Mouse (Mus musculus) layer of hippocampus, postnatal 36 days (tissue): ENCODE data around the gene 9930111J21Rik2. TPM values are rescaled to one million over a fixed set of nuclear protein-coding genes. Genes with fewer than 3 reads are reported as not detected.
"Not testable (repeated sequence)": the region's sequence is repeated elsewhere in the genome, so short reads cannot be mapped to it uniquely, and the experiment has no call there.

Source experiments
- DNase-seq, 2 experiments: peaks; one replicate each; pipeline ENCODE4 v3.0.0; 2022
- total RNA-seq, 2 experiments: library from RNA; stranded (reverse); gene quantifications; 2 replicates each; pipeline ENCODE4 v1.2.3; 2021

Gene 9930111J21Rik2
- total RNA-seq, 2 experiments from 2014 or later = 1.2 to 1.7 TPM

DNA sequence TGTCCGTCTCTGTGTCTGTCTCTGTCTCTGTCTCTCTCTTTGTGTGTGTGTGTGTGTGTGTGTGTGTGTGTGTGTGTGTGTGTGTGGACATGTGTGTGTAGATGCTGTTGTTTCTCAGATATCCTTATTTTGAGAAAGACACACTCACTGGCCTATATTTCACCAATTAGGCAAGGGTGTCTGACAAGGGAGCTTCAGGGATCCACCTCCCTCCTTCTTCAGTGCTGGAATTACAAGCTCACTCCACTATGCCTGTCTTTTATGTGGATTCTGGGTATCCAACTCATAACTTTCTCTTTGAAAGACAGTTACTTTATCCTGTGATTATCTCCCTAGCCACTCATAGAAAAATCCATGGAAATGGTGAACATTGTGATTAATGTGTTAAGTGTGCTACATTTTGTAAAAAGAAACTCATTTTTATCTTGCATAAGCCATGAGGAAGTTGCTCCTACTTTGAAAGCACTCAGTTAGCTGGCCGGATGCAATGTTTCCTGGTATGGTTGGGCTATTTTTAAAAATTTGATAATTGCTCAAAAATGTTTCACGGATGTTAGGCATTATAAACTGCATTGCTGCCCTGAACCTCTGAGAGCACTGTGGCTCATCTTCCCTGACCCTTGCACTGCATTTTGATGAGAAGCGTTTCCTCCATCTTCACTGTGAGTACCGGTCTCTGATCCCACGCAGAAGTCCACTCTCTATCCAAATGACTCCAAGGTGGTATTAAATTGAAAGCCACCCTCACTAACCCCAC lies 25.1 kb upstream of the 9930111J21Rik2 start, which contains the start of gene Ifi47:
Ifi47 (plus strand) TSS at position 587 of the 757 bp plus-strand sequence.
- DNase-seq = not testable (repeated sequence)

DNA sequence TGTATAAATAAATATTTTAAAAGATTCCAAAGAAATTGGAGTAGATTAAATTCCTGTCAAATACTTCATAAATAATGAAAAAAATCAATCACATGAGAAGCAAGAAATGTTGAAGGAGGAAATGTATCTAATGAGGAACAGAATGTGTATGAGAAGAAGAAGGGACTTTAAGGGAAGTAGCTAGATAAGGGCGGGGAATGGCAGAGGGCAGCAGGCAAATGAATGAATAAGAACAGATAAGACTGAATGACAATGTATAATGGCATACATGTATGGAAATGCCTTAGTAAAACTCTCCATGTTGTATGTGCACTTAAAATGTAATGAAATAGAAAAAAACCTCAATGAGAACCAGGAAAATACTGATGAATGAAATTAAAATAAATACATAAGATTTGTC lies 17.3 kb upstream of the 9930111J21Rik2 start:
- DNase-seq = no peak

DNA sequence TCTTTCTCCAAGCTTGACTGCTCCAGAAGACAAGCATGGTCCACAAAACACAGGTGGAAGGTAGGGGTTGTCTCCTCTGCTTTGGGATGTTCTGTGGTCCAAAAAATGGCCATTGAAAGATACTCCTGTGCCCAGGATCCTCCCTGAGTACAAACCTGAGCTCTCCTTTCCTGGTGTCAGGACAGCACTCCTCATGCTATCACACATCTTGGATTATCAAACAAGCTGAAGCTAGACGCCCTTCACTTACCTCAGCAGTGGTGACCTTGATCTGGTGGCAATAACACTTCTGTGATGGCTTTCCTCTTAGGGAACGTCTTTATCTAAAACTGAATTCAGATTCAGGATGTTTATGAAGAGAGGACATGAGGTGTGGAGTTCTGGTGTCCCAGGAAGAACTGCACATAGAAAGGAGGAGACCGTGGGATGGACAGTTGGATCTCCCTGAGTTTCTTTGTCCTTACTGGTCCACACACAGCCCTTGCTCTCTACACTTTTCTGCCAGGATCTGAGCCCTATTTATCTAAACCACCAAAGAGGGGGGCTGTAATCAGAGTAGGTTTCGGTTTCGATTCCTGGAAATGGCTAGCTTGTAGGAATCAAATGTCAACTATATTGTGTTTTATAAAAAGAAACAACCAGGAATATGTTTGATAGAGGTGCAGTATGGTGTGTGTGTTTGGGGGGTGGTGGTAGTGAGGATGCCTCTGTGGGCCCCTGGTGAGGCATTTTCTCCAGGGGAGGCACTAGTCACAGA lies 12.8 kb upstream of the 9930111J21Rik2 start, which contains the start of gene Tgtp2:
Tgtp2 (minus strand) TSS at position 494 of the 757 bp plus-strand sequence.
- DNase-seq = not testable (repeated sequence)

DNA sequence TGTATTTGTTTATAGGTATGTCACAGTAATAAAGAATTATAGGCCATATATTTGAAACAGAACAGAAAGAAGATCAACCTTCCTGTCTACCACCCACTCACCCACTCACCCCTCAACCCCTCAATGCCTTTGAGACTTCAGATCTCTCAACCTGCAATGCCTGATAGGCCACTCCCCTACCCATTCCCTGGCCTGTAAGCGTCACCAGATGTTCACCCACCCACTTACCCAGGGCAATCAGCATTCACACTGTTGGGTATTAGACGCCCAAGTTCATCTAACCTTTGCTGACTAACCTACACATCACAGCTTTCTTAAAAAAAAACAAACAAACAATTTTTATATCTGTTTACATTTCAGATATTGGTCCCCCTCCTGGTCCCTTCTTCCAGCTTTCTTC lies 10.8 kb upstream of the 9930111J21Rik2 start:
- DNase-seq = not testable (repeated sequence)

DNA sequence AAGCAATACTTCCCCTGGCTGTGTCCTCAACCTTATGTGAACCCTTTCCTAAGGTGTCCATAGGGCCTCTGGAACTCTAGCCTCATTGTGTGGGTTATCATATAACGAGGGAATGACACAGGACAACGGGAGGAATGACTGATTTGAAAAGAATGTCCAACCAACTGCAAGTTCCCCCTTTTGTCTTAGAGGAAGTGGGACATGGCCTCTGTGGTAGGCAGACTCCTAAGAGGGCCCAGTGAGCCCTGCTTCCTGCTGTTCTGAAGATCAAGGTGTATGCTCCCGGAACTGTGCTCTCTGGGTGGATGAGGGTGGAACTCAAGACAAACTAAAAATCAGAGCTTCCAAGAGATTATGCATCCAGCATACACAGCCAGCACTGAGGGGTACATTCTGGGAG lies 9.0 kb upstream of the 9930111J21Rik2 start:
- not testable (repeated sequence) for DNase-seq

DNA sequence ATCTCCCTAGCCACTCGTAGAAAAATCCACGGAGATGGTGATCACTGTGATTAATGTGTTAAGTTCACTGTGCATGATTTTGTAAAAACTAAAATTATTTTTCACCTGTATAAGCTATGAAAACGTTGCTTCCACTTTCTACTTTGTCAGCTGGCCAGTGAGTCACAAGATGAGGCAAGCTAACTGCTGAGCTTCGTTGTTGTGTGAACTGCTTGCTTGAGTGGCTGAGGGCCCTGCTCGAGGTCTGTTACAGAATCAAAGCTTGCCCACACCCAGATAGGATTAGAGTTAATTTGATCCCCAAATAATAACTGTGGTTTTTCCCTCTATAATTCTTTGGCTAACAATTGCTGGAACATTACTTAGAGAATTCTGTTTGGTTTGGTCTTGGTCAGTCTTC lies 852 bp upstream of the 9930111J21Rik2 start:
- DNase-seq = not testable (repeated sequence)

GRCm38 (mm10) chr11:49050064-49050463 lies 978 bp downstream of the 9930111J21Rik2 start:
- DNase-seq = not testable (repeated sequence)

GRCm38 (mm10) chr11:49012074-49012473 lies 39.0 kb downstream of the 9930111J21Rik2 start:
- DNase-seq = not testable (repeated sequence)

DNA sequence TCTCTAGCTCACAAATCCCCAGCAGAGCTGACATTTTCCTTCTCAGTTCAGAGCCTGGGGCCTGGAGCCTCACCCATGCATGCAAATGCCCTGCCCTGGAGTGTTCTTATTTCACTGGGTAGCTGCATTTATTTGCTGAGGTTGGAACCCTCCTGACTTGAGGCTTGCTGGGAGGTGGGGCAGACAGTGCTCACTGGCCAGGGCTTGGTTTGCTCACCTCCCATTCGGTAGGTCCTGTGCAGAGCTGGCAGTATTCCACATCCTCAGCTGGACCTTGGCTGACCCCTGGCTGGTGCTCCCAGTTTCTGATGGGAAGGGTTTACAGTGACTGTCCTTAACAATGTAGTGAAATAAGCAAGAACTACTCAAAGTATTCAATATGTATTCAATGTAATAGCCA lies 44.3 kb downstream of the 9930111J21Rik2 start:
- DNase-seq = not testable (repeated sequence)

DNA sequence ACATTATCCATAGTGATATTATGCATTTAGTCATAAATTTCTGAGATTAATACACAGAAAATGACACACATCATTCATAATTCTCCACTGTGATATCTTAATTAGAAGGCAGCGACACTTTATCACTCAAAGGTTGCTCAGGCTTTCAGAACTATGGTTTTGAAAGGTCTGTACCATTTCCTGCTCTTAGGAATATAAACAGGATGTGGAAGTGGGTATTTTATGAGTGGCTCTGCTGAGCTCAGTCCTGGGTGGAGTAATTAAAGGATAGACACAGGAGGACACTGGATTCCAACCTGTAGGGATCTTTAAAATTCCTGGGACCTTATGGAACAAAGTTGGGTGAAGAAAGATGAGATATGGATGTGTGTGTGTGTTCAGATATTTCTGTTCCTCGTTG lies 44.7 kb downstream of the 9930111J21Rik2 start:
- DNase-seq = not testable (repeated sequence)

DNA sequence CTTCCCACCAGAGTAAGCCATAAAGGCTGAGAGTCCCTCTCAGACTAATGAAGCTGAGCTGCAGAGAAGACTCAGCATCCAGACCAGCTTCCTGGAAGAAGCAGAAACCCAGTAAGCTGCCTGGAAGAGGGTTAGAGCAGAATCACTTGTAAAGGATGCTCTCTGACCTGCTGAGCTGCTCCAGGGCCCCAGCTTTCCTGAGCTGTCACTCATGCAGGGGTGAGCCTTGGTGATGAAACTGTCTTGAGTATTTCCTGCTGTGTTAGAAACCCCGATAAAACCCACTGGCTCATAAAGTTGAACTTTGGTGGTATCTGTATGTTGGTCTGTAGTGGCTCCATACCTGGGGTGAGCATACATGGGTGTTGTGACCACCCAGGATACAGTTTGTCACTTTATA lies 50.6 kb downstream of the 9930111J21Rik2 start:
- DNase-seq = not testable (repeated sequence)

- not testable (repeated sequence) for DNase-seq
Measured at GRCm38 (mm10) chr11:48994018-48994417, 57.0 kb downstream of the 9930111J21Rik2 start, which contains the start of gene Tgtp1. Gene Tgtp1, minus strand, starts transcription at chr11:48994172.

DNA sequence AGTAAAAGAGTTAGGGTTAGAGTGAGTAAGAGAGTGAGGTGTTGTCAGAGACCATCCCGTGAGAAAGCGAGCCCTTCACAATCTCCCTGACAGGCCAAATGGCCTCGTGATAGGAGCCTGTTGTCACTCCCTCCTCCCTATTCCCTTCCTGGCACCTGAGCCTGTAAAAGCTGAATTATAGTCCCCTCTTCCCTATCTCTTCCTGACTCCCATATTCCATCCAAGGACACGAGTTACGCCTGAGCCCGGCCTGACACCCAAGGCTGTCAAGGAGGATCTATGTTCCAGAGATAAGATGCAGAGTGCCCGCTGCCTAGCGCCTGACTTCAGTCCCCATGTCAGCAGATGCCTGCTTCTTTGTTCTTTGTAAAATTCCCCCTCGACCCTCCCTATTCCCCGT lies 57.7 kb downstream of the 9930111J21Rik2 start:
- DNase-seq = not testable (repeated sequence)

DNA sequence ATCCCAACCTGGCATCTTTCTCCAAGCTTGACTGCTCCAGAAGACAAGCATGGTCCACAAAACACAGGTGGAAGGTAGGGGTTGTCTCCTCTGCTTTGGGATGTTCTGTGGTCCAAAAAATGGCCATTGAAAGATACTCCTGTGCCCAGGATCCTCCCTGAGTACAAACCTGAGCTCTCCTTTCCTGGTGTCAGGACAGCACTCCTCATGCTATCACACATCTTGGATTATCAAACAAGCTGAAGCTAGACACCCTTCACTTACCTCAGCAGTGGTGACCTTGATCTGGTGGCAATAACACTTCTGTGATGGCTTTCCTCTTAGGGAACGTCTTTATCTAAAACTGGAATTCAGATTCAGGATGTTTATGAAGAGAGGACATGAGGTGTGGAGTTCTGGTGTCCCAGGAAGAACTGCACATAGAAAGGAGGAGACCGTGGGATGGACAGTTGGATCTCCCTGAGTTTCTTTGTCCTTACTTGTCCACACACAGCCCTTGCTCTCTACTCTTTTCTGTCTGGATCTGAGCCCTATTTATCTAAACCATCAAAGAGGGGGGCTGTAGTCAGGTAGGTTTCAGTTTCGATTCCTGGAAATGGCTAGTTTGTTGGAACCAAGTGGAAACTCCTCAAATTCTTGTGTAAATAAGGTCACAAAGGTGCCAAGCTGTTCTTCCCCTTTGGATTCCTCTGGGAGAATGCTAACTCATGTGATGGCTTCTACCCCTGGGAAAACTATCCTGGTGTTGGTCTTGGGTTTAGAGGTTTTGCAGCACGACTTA lies 59.1 kb downstream of the 9930111J21Rik2 start, which contains the start of gene Gm12185:
Gm12185 (minus strand) TSS at position 487 of the 781 bp plus-strand sequence.
- DNase-seq = not testable (repeated sequence)

DNA sequence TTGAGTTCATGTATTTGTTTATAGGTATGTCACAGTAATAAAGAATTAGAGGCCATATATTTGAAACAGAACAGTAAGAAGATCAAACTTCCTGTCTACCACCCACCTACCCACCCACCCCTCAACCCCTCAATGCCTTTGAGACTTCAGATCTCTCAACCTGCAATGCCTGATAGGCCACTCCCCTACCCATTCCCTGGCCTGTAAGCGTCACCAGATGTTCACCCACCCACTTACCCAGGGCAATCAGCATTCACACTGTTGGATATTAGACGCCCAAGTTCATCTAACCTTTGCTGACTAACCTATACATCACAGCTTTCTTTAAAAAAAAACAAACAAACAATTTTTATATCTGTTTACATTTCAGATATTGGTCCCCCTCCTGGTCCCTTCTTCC lies 61.1 kb downstream of the 9930111J21Rik2 start:
- not testable (repeated sequence) for DNase-seq

DNA sequence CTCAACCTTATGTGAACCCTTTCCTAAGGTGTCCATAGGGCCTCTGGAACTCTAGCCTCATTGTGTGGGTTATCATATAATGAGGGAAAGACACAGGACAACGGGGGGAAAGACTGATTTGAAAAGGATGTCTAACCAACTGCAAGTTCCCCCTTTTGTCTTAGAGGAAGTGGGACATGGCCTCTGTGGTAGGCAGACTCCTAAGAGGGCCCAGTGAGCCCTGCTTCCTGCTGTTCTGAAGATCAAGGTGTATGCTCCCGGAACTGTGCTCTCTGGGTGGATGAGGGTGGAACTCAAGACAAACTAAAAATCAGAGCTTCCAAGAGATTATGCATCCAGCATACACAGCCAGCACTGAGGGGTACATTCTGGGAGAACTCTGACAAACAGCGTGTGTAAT lies 62.8 kb downstream of the 9930111J21Rik2 start:
- DNase-seq = not testable (repeated sequence)

GRCm38 (mm10) chr11:48982848-48983247 lies 68.2 kb downstream of the 9930111J21Rik2 start:
- not testable (repeated sequence) for DNase-seq

DNA sequence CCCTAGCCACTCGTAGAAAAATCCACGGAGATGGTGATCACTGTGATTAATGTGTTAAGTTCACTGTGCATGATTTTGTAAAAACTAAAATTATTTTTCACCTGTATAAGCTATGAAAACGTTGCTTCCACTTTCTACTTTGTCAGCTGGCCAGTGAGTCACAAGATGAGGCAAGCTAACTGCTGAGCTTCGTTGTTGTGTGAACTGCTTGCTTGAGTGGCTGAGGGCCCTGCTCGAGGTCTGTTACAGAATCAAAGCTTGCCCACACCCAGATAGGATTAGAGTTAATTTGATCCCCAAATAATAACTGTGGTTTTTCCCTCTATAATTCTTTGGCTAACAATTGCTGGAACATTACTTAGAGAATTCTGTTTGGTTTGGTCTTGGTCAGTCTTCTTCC lies 71.0 kb downstream of the 9930111J21Rik2 start:
- not testable (repeated sequence) for DNase-seq

GRCm38 (mm10) chr11:48979251-48979650 lies 71.8 kb downstream of the 9930111J21Rik2 start, which contains the start of gene 9930111J21Rik1:
Gene 9930111J21Rik1, minus strand, starts transcription at chr11:48979398.
- DNase-seq = not testable (repeated sequence)

DNA sequence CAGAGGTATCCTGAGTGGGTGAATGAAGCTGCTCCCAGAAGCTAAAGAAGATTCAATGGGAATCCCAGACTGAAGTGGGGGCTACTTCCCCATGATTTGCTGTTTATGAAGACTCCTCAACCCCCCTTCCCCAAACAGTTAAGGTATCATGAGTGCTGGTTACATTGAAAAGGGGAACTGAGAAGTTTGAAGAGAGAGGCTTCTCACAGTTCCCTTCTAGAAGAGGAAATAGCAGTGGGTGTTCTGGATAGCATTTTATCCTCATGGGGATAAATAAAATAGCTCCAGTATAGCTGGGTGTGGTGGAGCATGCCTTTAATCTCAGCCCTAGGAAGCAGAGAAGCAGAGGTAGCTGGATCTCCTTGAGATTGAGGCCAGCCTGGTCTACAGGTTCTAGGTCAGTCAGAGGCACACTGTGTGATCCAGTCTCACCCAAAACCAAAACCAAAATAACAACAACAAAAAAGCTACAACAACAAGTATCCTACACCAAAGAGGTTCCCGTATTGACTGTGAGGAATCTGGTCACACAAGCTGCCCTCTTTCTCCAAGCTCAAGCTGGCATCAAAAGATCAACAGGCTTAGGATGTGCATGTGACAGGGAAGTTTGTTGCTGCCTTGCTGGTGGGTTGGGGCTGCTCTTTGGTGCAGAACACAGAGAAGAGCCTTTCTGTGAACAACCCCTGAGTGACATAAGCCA lies 72.7 kb downstream of the 9930111J21Rik2 start, which contains the start of gene Olfr56:
Olfr56 (plus strand) TSS at position 650 of the 700 bp plus-strand sequence.
- not testable (repeated sequence) for DNase-seq

GRCm38 (mm10) chr11:48974686-48975085 lies 76.4 kb downstream of the 9930111J21Rik2 start:
- not testable (repeated sequence) for DNase-seq
